Mouse (Mus musculus) Patski (cell line): Measurements from ENCODE around the gene Tulp1. TPM values are rescaled to one million over a fixed set of nuclear protein-coding genes. Genes with fewer than 3 reads are reported as not detected.
"Not testable (repeated sequence)": the region's sequence is repeated elsewhere in the genome, so short reads cannot be mapped to it uniquely, and the experiment has no call there.

ENCODE experiments used
- ATAC-seq: fragments of 100-300 bp; one replicate; pipeline ENCODE4 v1.8.0; 2021
- CTCF ChIA-PET: fragments of 350-600 bp; sonication (Branson Sonifier 250); formaldehyde crosslinking; loops from one replicate; lab custom pipeline; 2022; ENCODE audit warnings: inconsistent platforms; lab: Charles Lee
- POLR2A ChIA-PET: fragments of 350-600 bp; sonication (Branson Sonifier 250); formaldehyde crosslinking; loops from one replicate; lab custom pipeline; 2022; ENCODE audit warnings: antibody characterized with exemption, inconsistent platforms; lab: Charles Lee
- DNase-seq: peaks from one replicate; pipeline ENCODE4 v3.0.0-alpha.2; 2011; ENCODE audit warnings: low read depth, low spot score
- H3K27me3 ChIP-seq: fragments of 371-371 bp; one replicate; pipeline ENCODE4 v1.5.1; 2021
- CTCF ChIP-seq: fragments of 100-300 bp; IDR thresholded peaks from one replicate; pipeline ENCODE4 v1.5.1; 2021
- in situ Hi-C: fragments of 300-500 bp; cut with MboI; formaldehyde crosslinking; loops from 3 replicates; pipeline ENCODE4 v1.11.1; 2018; ENCODE audit warnings: low pct_unique_long_range_greater_than_20kb, mixed read lengths
- polyA plus RNA-seq: library from polyadenylated mRNA; unstranded; gene quantifications from one replicate; pipeline ENCODE4 v1.2.3, GENCODE M21; 2021

Tulp1 gene
- polyA plus RNA-seq, result not detected

- ChIA-PET POLR2A (no interaction called here), CTCF (no interaction called here)
- no peak for ATAC-seq
- in situ Hi-C loops, result no loop called here
- no peaks in the 10 kb centered on the region for H3K27me3 ChIP-seq
- no peak for DNase-seq
- TF ChIP-seq CTCF, result no peak
These were observed at the start of gene Tulp1 for GRCm38 (mm10) chr17:28365122-28365521. TSS of gene Tulp1 (minus strand) at chr17:28365222.

DNA sequence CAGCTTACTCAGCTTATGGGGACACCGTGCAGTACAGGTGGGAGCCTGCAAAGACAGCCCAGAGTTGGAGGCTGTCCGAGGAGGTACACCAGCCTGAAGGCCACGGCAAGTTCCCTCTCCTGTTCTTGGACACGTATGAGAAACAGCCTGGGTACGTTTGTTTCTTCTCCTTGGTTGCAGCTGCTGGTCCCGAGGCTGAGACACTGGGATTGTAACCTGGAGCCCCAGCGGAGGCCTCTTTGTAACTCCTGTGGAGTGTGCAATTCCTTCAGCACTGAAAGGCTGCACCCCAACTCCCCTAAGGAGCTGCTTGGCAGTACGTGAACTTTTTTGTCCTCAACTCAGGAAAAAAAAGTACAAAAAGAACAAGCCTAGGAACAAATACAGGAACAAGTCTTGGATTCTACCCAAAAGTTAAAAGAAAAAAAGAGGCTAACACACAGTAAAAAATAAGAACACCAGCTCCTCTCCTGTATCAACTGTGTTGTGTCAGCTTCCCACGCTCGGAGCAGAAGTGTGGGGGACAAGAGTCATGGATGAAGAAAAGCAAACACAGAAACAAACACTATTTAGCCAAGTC lies 46.4 kb upstream of the Tulp1 start:
- POLR2A ChIA-PET, result interaction anchor here (1.0 to 1.1 kb wide), 2 partner anchors 11 to 36 kb away, joined by 3 to 5 read pairs; no protein-coding TSS in a partner anchor

DNA sequence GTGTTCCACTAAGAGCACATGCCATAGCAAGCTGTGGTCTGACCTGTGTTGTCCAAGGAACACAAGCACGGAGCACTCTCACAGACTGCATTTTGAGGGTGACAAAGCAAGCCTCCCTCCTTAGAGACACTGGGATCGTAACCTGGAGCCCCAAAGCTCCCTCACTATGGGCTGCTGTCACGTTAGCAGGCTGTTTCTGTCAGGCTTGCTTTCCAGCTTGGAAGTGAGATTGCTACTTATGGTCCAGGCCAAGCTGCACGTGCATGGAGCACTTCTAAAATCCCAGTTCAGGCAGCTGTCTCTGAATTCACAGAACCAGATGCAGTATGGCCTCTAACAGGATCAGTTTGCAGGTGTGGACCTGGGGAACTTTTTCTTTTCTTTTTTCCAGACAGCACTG lies 45.7 kb upstream of the Tulp1 start:
- DNase-seq (no peak), ATAC-seq (no peak)
- POLR2A ChIA-PET, result interaction anchor here (1.1 kb wide), 1 partner anchor 12 kb away, joined by 5 read pairs; no protein-coding TSS in a partner anchor
- no peak for TF ChIP-seq CTCF
- CTCF ChIA-PET, result interaction anchor here (2.4 kb wide), 1 partner anchor 117 kb away, joined by 13 read pairs; no protein-coding TSS in a partner anchor
- in situ Hi-C loops, result no loop called here
- no peaks in the 10 kb centered on the region for H3K27me3 ChIP-seq

More for the DNA sequence above, 46.4 kb upstream of the Tulp1 start:
- in situ Hi-C loops, result no loop called here
- DNase-seq (no peak), ATAC-seq (no peak)
- H3K27me3 ChIP-seq, result no peaks in the 10 kb centered on the region
- TF ChIP-seq CTCF, result no peak
- CTCF ChIA-PET, result interaction anchor here (1.6 to 2.4 kb wide), 2 partner anchors 113 to 116 kb away, joined by 8 to 13 read pairs; no protein-coding TSS in a partner anchor

GRCm38 (mm10) chr17:28408251-28408918 lies 43.4 kb upstream of the Tulp1 start:
- no peak for DNase-seq
- in situ Hi-C loops, result no loop called here
- TF ChIP-seq CTCF, result no peak
- ChIA-PET CTCF (interaction anchor here (0.9 to 2.3 kb wide), 5 partner anchors 9 to 123 kb away, joined by 3 to 23 read pairs (median 5); no protein-coding TSS in a partner anchor), POLR2A (no interaction called here)
- no peak for ATAC-seq
- no peaks in the 10 kb centered on the region for H3K27me3 ChIP-seq

- in situ Hi-C loops, result no loop called here
- no peaks in the 10 kb centered on the region for H3K27me3 ChIP-seq
- TF ChIP-seq CTCF, result peak; percentile 97
- POLR2A ChIA-PET, result interaction anchor here (0.5 to 0.6 kb wide), 2 partner anchors 113 to 190 kb away, joined by 3 to 6 read pairs; no protein-coding TSS in a partner anchor
- CTCF ChIA-PET, result interaction anchor here (0.6 to 2.3 kb wide), 18 partner anchors 10 to 181 kb away, joined by 3 to 23 read pairs (median 3); no protein-coding TSS in a partner anchor
- ATAC-seq (peak; percentile 82), DNase-seq (no peak)
These were observed 42.6 kb upstream of the Tulp1 start for GRCm38 (mm10) chr17:28407418-28408250.

- TF ChIP-seq CTCF, result no peak
- no peak for ATAC-seq
- in situ Hi-C loops, result no loop called here
- no peaks in the 10 kb centered on the region for H3K27me3 ChIP-seq
- CTCF ChIA-PET, result interaction anchor here (0.6 to 2.3 kb wide), 11 partner anchors 9 to 180 kb away, joined by 3 to 23 read pairs (median 4); no protein-coding TSS in a partner anchor
- POLR2A ChIA-PET, result interaction anchor here (0.5 kb wide), 1 partner anchor 27 kb away, joined by 3 read pairs; no protein-coding TSS in a partner anchor
- DNase-seq, result no peak
These were observed 41.4 kb upstream of the Tulp1 start for GRCm38 (mm10) chr17:28406471-28406870.

DNA sequence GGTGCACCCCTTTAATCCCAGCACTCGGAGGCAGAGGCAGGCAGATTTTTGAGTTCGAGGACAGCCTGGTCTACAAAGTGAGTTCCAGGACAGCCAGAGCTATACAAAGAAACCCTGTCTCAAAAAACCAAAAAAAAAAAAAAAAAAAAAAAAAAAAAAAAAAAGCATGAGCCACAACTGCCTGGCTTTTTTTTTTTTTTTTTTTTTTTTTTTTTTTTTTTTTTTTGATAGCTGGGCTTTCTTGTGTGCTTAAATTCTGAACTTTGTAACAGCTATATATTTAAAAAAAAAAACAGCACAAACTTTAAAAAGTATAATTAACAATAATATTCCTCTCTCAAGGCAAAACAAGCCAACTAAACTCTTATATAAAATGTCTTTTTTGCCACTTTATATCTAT lies 39.7 kb upstream of the Tulp1 start:
- POLR2A ChIA-PET, ATAC-seq, in situ Hi-C loops, H3K27me3 ChIP-seq, DNase-seq: not testable (repeated sequence)
- CTCF ChIA-PET, result interaction anchor here (1.3 to 1.6 kb wide), 3 partner anchors 10 to 125 kb away, joined by 3 read pairs; no protein-coding TSS in a partner anchor

DNA sequence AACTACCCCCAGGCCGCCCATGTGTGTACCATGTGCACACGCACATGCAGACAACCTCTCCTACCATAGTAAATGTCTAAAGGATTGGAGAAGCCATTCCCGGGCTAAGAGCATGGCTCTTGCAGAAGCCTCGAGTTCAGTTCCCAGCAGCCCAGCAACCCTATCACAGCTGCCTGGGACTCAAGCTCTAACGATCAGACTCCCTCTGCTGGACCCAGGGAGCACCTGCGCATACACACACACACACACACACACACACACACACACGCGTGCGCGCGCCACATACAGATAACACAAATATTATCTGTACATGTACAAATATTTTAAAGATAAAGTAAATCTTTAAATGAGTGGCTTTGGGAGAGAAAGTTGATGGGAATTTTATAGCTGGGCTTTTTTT lies 39.3 kb upstream of the Tulp1 start:
- TF ChIP-seq CTCF, result no peak
- ChIA-PET POLR2A (no interaction called here), CTCF (interaction anchor here (1.3 to 1.4 kb wide), 2 partner anchors 10 to 125 kb away, joined by 3 read pairs; no protein-coding TSS in a partner anchor)
- H3K27me3 ChIP-seq, result no peaks in the 10 kb centered on the region
- DNase-seq, result no peak
- ATAC-seq, result no peak
- in situ Hi-C loops, result no loop called here

- CTCF ChIA-PET, result no interaction called here
- TF ChIP-seq CTCF, result no peak
- ATAC-seq (no peak), DNase-seq (no peak)
- in situ Hi-C loops, result no loop called here
- POLR2A ChIA-PET, result no interaction called here
- H3K27me3 ChIP-seq, result no peaks in the 10 kb centered on the region
These were observed 30.0 kb upstream of the Tulp1 start for GRCm38 (mm10) chr17:28394994-28395393.
